Mouse (Mus musculus): ENCODE data around the gene Arfgap1. TPM values are rescaled to one million over a fixed set of nuclear protein-coding genes. Genes with fewer than 3 reads are reported as not detected.
A peak's percentile ranks its signal among the peaks of the same experiment; 100 is the strongest.

Arfgap1 gene
- polyA plus RNA-seq, 1 experiment, result 55.4 TPM

GRCm38 (mm10) chr2:180949947-180950346 lies 17.1 kb upstream of the Arfgap1 start:
- peaks cover 66% of the 10 kb centered on the region for H3K27me3 ChIP-seq (ENCODE audit: control insufficient read depth, insufficient read depth, insufficient read length)
- no peaks in the 10 kb centered on the region for H3K36me3 ChIP-seq (ENCODE audit: control insufficient read depth, insufficient read depth)
- TF ChIP-seq MAX (IDR thresholded peaks at IDR 0.05; ENCODE audit: low read depth) (no peak), USF1 (IDR thresholded peaks at IDR 0.05; ENCODE audit: low read depth) (no peak), SRF (IDR thresholded peaks at IDR 0.05; ENCODE audit: control insufficient read depth, insufficient read length, low read depth) (no peak), POLR2A (IDR thresholded peaks at IDR 0.05; ENCODE audit: insufficient read length, low read depth) (no peak), E2F4 (IDR thresholded peaks at IDR 0.05; ENCODE audit: insufficient read depth) (no peak), POLR2AphosphoS2 (IDR thresholded peaks at IDR 0.05; ENCODE audit: insufficient read length, low read depth) (no peak), TCF3 (IDR thresholded peaks at IDR 0.05; ENCODE audit: insufficient read length, low read depth) (no peak), REST (IDR thresholded peaks at IDR 0.05; ENCODE audit: insufficient read depth, insufficient read length) (no peak), MYOD1 (IDR thresholded peaks at IDR 0.05; ENCODE audit: control insufficient read depth in 1 of 3, insufficient read length in 2 of 3, low read depth in 2 of 3) (no peak)
- H3K79me2 ChIP-seq (ENCODE audit: control insufficient read depth, insufficient read depth), result no peaks in the 10 kb centered on the region
- H3ac ChIP-seq (ENCODE audit: control insufficient read depth, insufficient read length), result no peak overlapping the region
- no peak overlapping the region for H3K4me2 ChIP-seq (ENCODE audit: low read depth)
- no peak overlapping the region for H3K4me3 ChIP-seq

GRCm38 (mm10) chr2:180952731-180953171 lies 14.3 kb upstream of the Arfgap1 start:
- Histone ChIP-seq H3K36me3 (ENCODE audit: control insufficient read depth, insufficient read depth) (no peaks in the 10 kb centered on the region), H3K4me3 (no peak overlapping the region), H3K4me2 (ENCODE audit: low read depth) (no peak overlapping the region), H3K79me2 (ENCODE audit: control insufficient read depth, insufficient read depth) (no peaks in the 10 kb centered on the region), H3ac (ENCODE audit: control insufficient read depth, insufficient read length) (no peak overlapping the region), H3K27me3 (ENCODE audit: control insufficient read depth, insufficient read depth, insufficient read length) (peaks cover 79% of the 10 kb centered on the region)
- no peak for TF ChIP-seq SRF (IDR thresholded peaks at IDR 0.05; ENCODE audit: control insufficient read depth, insufficient read length, low read depth)
- no peak for TF ChIP-seq MYOD1 (IDR thresholded peaks at IDR 0.05; ENCODE audit: control insufficient read depth in 1 of 3, insufficient read length in 2 of 3, low read depth in 2 of 3)
- no peak for TF ChIP-seq MYOG (IDR thresholded peaks at IDR 0.05; ENCODE audit: control insufficient read depth in 1 of 3, insufficient read depth in 1 of 3, insufficient read length in 2 of 3, low read depth in 2 of 3)
- no peak for TF ChIP-seq E2F4 (IDR thresholded peaks at IDR 0.05; ENCODE audit: insufficient read depth)
- TF ChIP-seq TCF3 (IDR thresholded peaks at IDR 0.05; ENCODE audit: insufficient read length, low read depth), result no peak
- no peak for TF ChIP-seq USF1 (IDR thresholded peaks at IDR 0.05; ENCODE audit: low read depth)
- no peak for TF ChIP-seq POLR2A (IDR thresholded peaks at IDR 0.05; ENCODE audit: insufficient read length, low read depth)
- no peak for TF ChIP-seq REST (IDR thresholded peaks at IDR 0.05; ENCODE audit: insufficient read depth, insufficient read length)
- TF ChIP-seq TCF12 (IDR thresholded peaks at IDR 0.05; ENCODE audit: insufficient read depth, poor library complexity, severe bottlenecking), result no peak
- no peak for TF ChIP-seq MAX (IDR thresholded peaks at IDR 0.05; ENCODE audit: low read depth)
- TF ChIP-seq CEBPB (IDR thresholded peaks at IDR 0.05; ENCODE audit: insufficient read depth, poor library complexity, severe bottlenecking), result no peak
- no peak for TF ChIP-seq POLR2AphosphoS2 (IDR thresholded peaks at IDR 0.05; ENCODE audit: insufficient read length, low read depth)

- TF ChIP-seq MAX (IDR thresholded peaks at IDR 0.05; ENCODE audit: low read depth), result no peak
- TF ChIP-seq TCF3 (IDR thresholded peaks at IDR 0.05; ENCODE audit: insufficient read length, low read depth), result no peak
- no peak for TF ChIP-seq POLR2AphosphoS2 (IDR thresholded peaks at IDR 0.05; ENCODE audit: insufficient read length, low read depth)
- TF ChIP-seq MYOG (IDR thresholded peaks at IDR 0.05; ENCODE audit: control insufficient read depth in 1 of 3, insufficient read depth in 1 of 3, insufficient read length in 2 of 3, low read depth in 2 of 3), result no peak
- no peak for TF ChIP-seq MYOD1 (IDR thresholded peaks at IDR 0.05; ENCODE audit: control insufficient read depth in 1 of 3, insufficient read length in 2 of 3, low read depth in 2 of 3)
- no peak for TF ChIP-seq CEBPB (IDR thresholded peaks at IDR 0.05; ENCODE audit: insufficient read depth, poor library complexity, severe bottlenecking)
- no peak for TF ChIP-seq E2F4 (IDR thresholded peaks at IDR 0.05; ENCODE audit: insufficient read depth)
- no peak for TF ChIP-seq TCF12 (IDR thresholded peaks at IDR 0.05; ENCODE audit: insufficient read depth, poor library complexity, severe bottlenecking)
- TF ChIP-seq USF1 (IDR thresholded peaks at IDR 0.05; ENCODE audit: low read depth), result no peak
- TF ChIP-seq POLR2A (IDR thresholded peaks at IDR 0.05; ENCODE audit: insufficient read length, low read depth), result no peak
- no peak for TF ChIP-seq SRF (IDR thresholded peaks at IDR 0.05; ENCODE audit: control insufficient read depth, insufficient read length, low read depth)
- no peak for TF ChIP-seq REST (IDR thresholded peaks at IDR 0.05; ENCODE audit: insufficient read depth, insufficient read length)
- Histone ChIP-seq H3K4me2 (ENCODE audit: low read depth) (no peak overlapping the region), H3K79me2 (ENCODE audit: control insufficient read depth, insufficient read depth) (no peaks in the 10 kb centered on the region), H3K27me3 (ENCODE audit: control insufficient read depth, insufficient read depth, insufficient read length) (peaks cover 84% of the 10 kb centered on the region), H3K36me3 (ENCODE audit: control insufficient read depth, insufficient read depth) (no peaks in the 10 kb centered on the region), H3K4me3 (no peak overlapping the region), H3ac (ENCODE audit: control insufficient read depth, insufficient read length) (no peak overlapping the region)
Measured at GRCm38 (mm10) chr2:180953638-180954037, 13.4 kb upstream of the Arfgap1 start.

- peaks cover 79% of the 10 kb centered on the region for H3K27me3 ChIP-seq (ENCODE audit: control insufficient read depth, insufficient read depth, insufficient read length)
- H3K36me3 ChIP-seq (ENCODE audit: control insufficient read depth, insufficient read depth), result no peaks in the 10 kb centered on the region
- no peak within 1 kb of the TSS for H3ac ChIP-seq (ENCODE audit: control insufficient read depth, insufficient read length)
- no peaks in the 10 kb centered on the region for H3K79me2 ChIP-seq (ENCODE audit: control insufficient read depth, insufficient read depth)
- no peak within 1 kb of the TSS for H3K4me3 ChIP-seq
- no peak within 1 kb of the TSS for H3K4me2 ChIP-seq (ENCODE audit: low read depth)
- TF ChIP-seq MYOD1 (IDR thresholded peaks at IDR 0.05; ENCODE audit: control insufficient read depth in 1 of 3, insufficient read length in 2 of 3, low read depth in 2 of 3) (peak in 1 of 3 experiments; percentile 8), MYOG (IDR thresholded peaks at IDR 0.05; ENCODE audit: control insufficient read depth in 1 of 3, insufficient read depth in 1 of 3, insufficient read length in 2 of 3, low read depth in 2 of 3) (peak in 1 of 3 experiments; percentile 10), POLR2A (IDR thresholded peaks at IDR 0.05; ENCODE audit: insufficient read length, low read depth) (no peak)
Measured at GRCm38 (mm10) chr2:180954061-180955047, 12.7 kb upstream of the Arfgap1 start, which contains the start of gene Nkain4. Nkain4 (minus strand) TSS chr2:180954699.

Data from myocyte (in vitro differentiated cells).